Mouse (Mus musculus): ENCODE results near the gene Masp2. TPM values are rescaled to one million over a fixed set of nuclear protein-coding genes. Genes with fewer than 3 reads are reported as not detected.

Masp2 gene
- polyA plus RNA-seq, 1 experiment from 2014 or later, result not detected

DNA sequence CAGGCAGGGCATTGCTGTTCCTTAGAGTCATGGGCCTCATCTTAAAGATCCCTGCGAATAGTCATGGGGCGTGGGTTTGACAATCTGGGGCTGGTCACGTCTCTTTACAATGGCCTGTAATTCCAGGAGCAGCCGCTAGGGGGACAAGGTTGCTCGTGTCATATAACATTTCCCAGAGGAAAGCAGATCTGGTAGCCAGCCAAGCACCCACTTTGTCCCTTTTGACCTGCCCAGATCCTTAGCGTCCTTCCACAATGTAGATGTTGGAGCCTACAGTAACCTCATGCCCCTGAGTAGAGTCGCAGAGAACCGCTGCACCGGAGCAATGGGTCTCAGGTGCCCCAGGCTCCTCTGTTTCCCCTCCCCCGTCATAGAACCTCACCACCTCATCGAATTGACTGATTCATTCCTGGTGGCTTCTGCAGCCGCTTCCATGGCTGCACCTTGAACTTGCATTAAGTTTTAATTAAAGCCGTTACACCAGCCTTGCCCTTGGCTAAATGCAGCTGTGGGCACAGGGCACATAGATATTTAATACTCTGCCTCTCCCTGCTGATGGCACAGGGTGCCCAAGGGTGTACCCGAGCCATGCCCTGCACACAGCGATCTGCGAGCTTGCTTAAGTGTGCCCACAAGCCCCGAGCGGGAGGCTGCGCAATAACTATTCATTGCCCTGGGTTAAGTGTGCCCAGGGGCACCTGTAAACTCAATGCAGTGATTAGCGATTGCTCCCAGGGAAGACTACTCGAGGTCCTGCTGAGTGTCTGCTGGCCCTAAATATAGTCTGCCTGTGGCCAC is 60.0 kb downstream of the Masp2 start:
- Histone ChIP-seq H3K27me3 (ENCODE audit: insufficient read depth, low read length) (no peaks in the 10 kb centered on the region), H3K36me3 (ENCODE audit: insufficient read depth, low read length) (no peaks in the 10 kb centered on the region), H3K4me2 (ENCODE audit: low read length) (peak overlapping the region; percentile 38; the same call in 1 of the 2 replicates), H3K4me3 (replicated peaks; ENCODE audit: low read depth, low read length) (no peak overlapping the region), H3K4me1 (replicated peaks; ENCODE audit: insufficient read depth, low read length) (no peaks in the 10 kb centered on the region; the same call in 1 of the 2 replicates), H3K9ac (ENCODE audit: low read depth, low read length) (no peak overlapping the region), H3K9me3 (replicated peaks; ENCODE audit: low read length) (no peaks in the 10 kb centered on the region), H3K27ac (no peak overlapping the region)
- WGBS, result 27% methylated on average over 21 of the region's 21 CpGs
- ATAC-seq (replicated peaks; ENCODE audit: low FRiP score, low read depth), result no peak; the same call in 1 of the 2 replicates
- DNase-seq (ENCODE audit: low spot score), result peak; percentile 79
- peak; percentile 86 for TF ChIP-seq CTCF (IDR thresholded peaks at IDR 0.05; ENCODE audit: low read depth)

- no peaks in the 10 kb centered on the region for H3K9me3 ChIP-seq (replicated peaks; ENCODE audit: low read length)
- no peak overlapping the region for H3K9ac ChIP-seq (ENCODE audit: low read depth, low read length)
- TF ChIP-seq CTCF (IDR thresholded peaks at IDR 0.05; ENCODE audit: low read depth), result no peak
- H3K27ac ChIP-seq, result no peak overlapping the region
- no peaks in the 10 kb centered on the region for H3K36me3 ChIP-seq (ENCODE audit: insufficient read depth, low read length)
- WGBS, result 61% methylated on average over 7 of the region's 7 CpGs
- H3K4me3 ChIP-seq (replicated peaks; ENCODE audit: low read depth, low read length), result no peak overlapping the region
- H3K27me3 ChIP-seq (ENCODE audit: insufficient read depth, low read length), result no peaks in the 10 kb centered on the region
- ATAC-seq (replicated peaks; ENCODE audit: low FRiP score, low read depth) (no peak), DNase-seq (ENCODE audit: low spot score) (no peak)
- H3K4me2 ChIP-seq (ENCODE audit: low read length), result no peak overlapping the region
- H3K4me1 ChIP-seq (replicated peaks; ENCODE audit: insufficient read depth, low read length), result no peaks in the 10 kb centered on the region; the same call in 1 of the 2 replicates
These were observed 61.0 kb downstream of the Masp2 start for GRCm38 (mm10) chr4:148663326-148663725.

GRCm38 (mm10) chr4:148664021-148664420 is 61.7 kb downstream of the Masp2 start:
- no peak overlapping the region for H3K9ac ChIP-seq (ENCODE audit: low read depth, low read length)
- no peak overlapping the region for H3K4me3 ChIP-seq (replicated peaks; ENCODE audit: low read depth, low read length)
- no peaks in the 10 kb centered on the region for H3K36me3 ChIP-seq (ENCODE audit: insufficient read depth, low read length)
- H3K27me3 ChIP-seq (ENCODE audit: insufficient read depth, low read length), result no peaks in the 10 kb centered on the region
- no peaks in the 10 kb centered on the region; the same call in 1 of the 2 replicates for H3K4me1 ChIP-seq (replicated peaks; ENCODE audit: insufficient read depth, low read length)
- no peak for TF ChIP-seq CTCF (IDR thresholded peaks at IDR 0.05; ENCODE audit: low read depth)
- no peak overlapping the region for H3K4me2 ChIP-seq (ENCODE audit: low read length)
- no peak for DNase-seq (ENCODE audit: low spot score)
- 44% methylated on average over 6 of the region's 6 CpGs for WGBS
- H3K27ac ChIP-seq, result no peak overlapping the region
- no peaks in the 10 kb centered on the region for H3K9me3 ChIP-seq (replicated peaks; ENCODE audit: low read length)
- no peak for ATAC-seq (replicated peaks; ENCODE audit: low FRiP score, low read depth)

Other genes starting within 250 kb of the Masp2 start
- 23.3 and 23.6 TPM in 2 replicates for gene Ubiad1, start 157.8 kb upstream of the Masp2 start, polyA plus RNA-seq (2015; fragmentation: Nextera tagmentation; extraction: Ambion mirVana)
- gene Mtor, start 153.9 kb upstream of the Masp2 start, polyA plus RNA-seq (2015; fragmentation: Nextera tagmentation; extraction: Ambion mirVana), result 19.8 and 21.6 TPM in 2 replicates
- 0.46 and 1.1 TPM in 2 replicates for gene Angptl7, start 102.1 kb upstream of the Masp2 start, polyA plus RNA-seq (2015; fragmentation: Nextera tagmentation; extraction: Ambion mirVana)
- 52.4 and 57.4 TPM in 2 replicates for gene Exosc10, start 44.1 kb upstream of the Masp2 start, polyA plus RNA-seq (2015; fragmentation: Nextera tagmentation; extraction: Ambion mirVana)
- gene Srm, start 11.1 kb upstream of the Masp2 start, polyA plus RNA-seq (2015; fragmentation: Nextera tagmentation; extraction: Ambion mirVana), result 122 and 125 TPM in 2 replicates
- gene Tardbp, start 24.5 kb downstream of the Masp2 start, polyA plus RNA-seq (2015; fragmentation: Nextera tagmentation; extraction: Ambion mirVana), result 241 and 281 TPM in 2 replicates
- gene Gm572, start 40.8 kb downstream of the Masp2 start, polyA plus RNA-seq (2015; fragmentation: Nextera tagmentation; extraction: Ambion mirVana), result not detected in 2 replicates
- gene Casz1, start 201.9 kb downstream of the Masp2 start, polyA plus RNA-seq (2015; fragmentation: Nextera tagmentation; extraction: Ambion mirVana), result 6.2 and 6.7 TPM in 2 replicates

All from kidney, postnatal 0 days (tissue).